Mouse (Mus musculus) stomach, postnatal 0 days (tissue): ENCODE measurements at regions not wholly inside any gene's neighbourhood (a gene's known extent, or its start where the extent isn't known, plus 50 kb on each side); places are given as distances from the start of the nearest gene placed in this dataset.

Experiments used
- ATAC-seq: fragments of 200-750 bp; cut with Nextera tagmentation; 2 replicates; pipeline ENCODE4 v1.8.0; 2017; ENCODE audit not compliant: low FRiP score, low TSS enrichment
- DNase-seq: peaks from one replicate; pipeline ENCODE4 v3.0.0-alpha.2; 2016; ENCODE audit warnings: low spot score
- H3K27ac ChIP-seq: fragments of 300-500 bp; sonication (generic); replicated peaks from 2 replicates; pipeline ENCODE4 v1.5.1; 2014; ENCODE audit warnings: mild to moderate bottlenecking, control low read depth
- H3K27me3 ChIP-seq: fragments of 300-500 bp; sonication (generic); 2 replicates; pipeline ENCODE4 v1.6.1; 2014; ENCODE audit warnings: low read length; ENCODE audit not compliant: control insufficient read depth, insufficient read depth
- H3K36me3 ChIP-seq: fragments of 300-500 bp; sonication (generic); 2 replicates; pipeline ENCODE4 v1.6.1; 2014; ENCODE audit warnings: low read length, mixed read lengths; ENCODE audit not compliant: control insufficient read depth, insufficient read depth
- H3K4me1 ChIP-seq: fragments of 300-500 bp; sonication (generic); replicated peaks from 2 replicates; pipeline ENCODE4 v1.6.1; 2014; ENCODE audit warnings: antibody characterized with exemption; ENCODE audit not compliant: control insufficient read depth, insufficient read depth
- H3K4me2 ChIP-seq: fragments of 300-500 bp; sonication (generic); replicated peaks from 2 replicates; pipeline ENCODE4 v1.6.1; 2014; ENCODE audit warnings: low read depth, mild to moderate bottlenecking, control low read depth, moderate library complexity
- H3K4me3 ChIP-seq: fragments of 300-500 bp; sonication (generic); 2 replicates; pipeline ENCODE4 v1.5.1; 2014; ENCODE audit warnings: low read depth, low read length, control low read depth
- H3K9ac ChIP-seq: fragments of 300-500 bp; sonication (generic); 2 replicates; pipeline ENCODE4 v1.6.1; 2014; ENCODE audit warnings: mild to moderate bottlenecking, low read length, control low read depth, mixed read lengths
- H3K9me3 ChIP-seq: fragments of 300-500 bp; sonication (generic); 2 replicates; pipeline ENCODE4 v1.6.1; 2016; ENCODE audit warnings: low read length; ENCODE audit not compliant: control insufficient read depth
- CTCF ChIP-seq: IDR thresholded peaks from 2 replicates; pipeline ENCODE4 v1.5.1; 2016; ENCODE audit warnings: antibody characterized with exemption, low read depth, mild to moderate bottlenecking, moderate library complexity
- EP300 ChIP-seq: optimal IDR thresholded peaks from 2 replicates; pipeline ENCODE3; 2016; ENCODE audit warnings: antibody characterized with exemption
- WGBS: fragments of 180-500 bp; shearing (Covaris S2); extraction: QIAGEN DNeasy Blood & Tissue Kit; methylation state at CpG from one replicate; pipeline ENCODE4 v1.1.7; 2014; 5-methylcytosine and 5-hydroxymethylcytosine counted together

- 73% methylated on average over 4 of the region's 4 CpGs for WGBS
- H3K4me1 ChIP-seq: no peaks in the 10 kb centered on the region
Observed at GRCm38 (mm10) chr3:61073806-61074205, 71.2 kb downstream of the P2ry1 start.

DNA sequence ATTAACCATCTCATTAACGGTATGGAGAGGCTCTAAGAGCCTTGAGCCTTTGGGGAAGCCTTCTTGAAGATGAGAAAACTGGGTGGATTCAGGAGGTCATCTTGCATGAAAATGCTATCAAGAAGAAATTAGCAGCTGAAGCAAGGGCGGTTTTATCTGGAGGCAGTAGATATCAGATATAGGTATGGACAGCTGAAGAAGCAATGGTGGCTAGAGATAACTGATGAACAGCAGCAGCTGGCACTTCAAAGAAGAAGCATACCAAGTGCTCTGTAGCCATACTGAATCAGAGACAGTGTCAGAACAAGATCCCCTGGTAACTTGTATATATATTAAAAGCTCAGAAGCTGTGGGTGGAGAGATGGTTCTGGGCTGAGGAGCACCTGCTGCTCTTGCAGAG is 73.2 kb downstream of the P2ry1 start:
- no peaks in the 10 kb centered on the region for H3K4me1 ChIP-seq
- no peak overlapping the region for H3K9ac ChIP-seq
- no peak overlapping the region for H3K27ac ChIP-seq
- H3K36me3 ChIP-seq: no peaks in the 10 kb centered on the region
- TF ChIP-seq CTCF: no peak
- DNase-seq (no peak), ATAC-seq (no peak)
- H3K4me3 ChIP-seq: no peak overlapping the region
- WGBS: 72% methylated on average over 2 of the region's 2 CpGs
- H3K9me3 ChIP-seq: no peaks in the 10 kb centered on the region
- H3K4me2 ChIP-seq: no peak overlapping the region
- H3K27me3 ChIP-seq: no peaks in the 10 kb centered on the region

More at GRCm38 (mm10) chr3:61073806-61074205, 71.2 kb downstream of the P2ry1 start:
- no peak overlapping the region for H3K9ac ChIP-seq
- H3K4me2 ChIP-seq: no peak overlapping the region
- no peak for TF ChIP-seq CTCF
- no peak for TF ChIP-seq EP300
- no peaks in the 10 kb centered on the region for H3K36me3 ChIP-seq
- ATAC-seq: no peak
- no peak overlapping the region for H3K27ac ChIP-seq
- no peaks in the 10 kb centered on the region for H3K9me3 ChIP-seq
- no peak overlapping the region for H3K4me3 ChIP-seq
- H3K27me3 ChIP-seq: no peaks in the 10 kb centered on the region
- DNase-seq: no peak

- DNase-seq (no peak), ATAC-seq (no peak)
- Histone ChIP-seq H3K27me3 (no peaks in the 10 kb centered on the region), H3K36me3 (no peaks in the 10 kb centered on the region), H3K9ac (no peak overlapping the region), H3K9me3 (no peaks in the 10 kb centered on the region), H3K4me2 (no peak overlapping the region), H3K27ac (no peak overlapping the region), H3K4me3 (no peak overlapping the region), H3K4me1 (no peaks in the 10 kb centered on the region)
- WGBS: 84% methylated on average over 1 of the region's 1 CpGs
- TF ChIP-seq CTCF (no peak), EP300 (no peak)
Observed at GRCm38 (mm10) chr3:61089931-61090330, 87.3 kb downstream of the P2ry1 start.

DNA sequence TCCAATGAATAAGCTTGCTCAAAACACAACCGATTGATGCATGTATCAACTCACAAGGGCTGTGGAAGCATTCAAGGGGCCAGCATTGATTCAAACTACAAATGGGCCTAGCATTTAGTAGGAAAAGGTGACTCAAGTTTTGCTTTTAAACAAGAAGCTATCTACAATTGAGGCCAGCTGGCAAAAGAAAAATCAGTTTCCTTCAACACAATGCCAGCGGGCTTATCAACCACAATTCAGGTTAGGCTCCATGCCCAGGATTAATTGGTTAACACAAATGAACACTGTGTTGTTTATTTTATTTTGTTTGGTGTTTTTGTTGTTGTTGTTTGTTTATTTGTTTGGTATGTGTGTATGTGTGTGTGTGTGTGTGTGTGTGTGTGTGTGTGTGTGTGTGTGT is 89.4 kb downstream of the P2ry1 start:
- H3K27me3 ChIP-seq: no peaks in the 10 kb centered on the region
- no peaks in the 10 kb centered on the region for H3K9me3 ChIP-seq
- 90% methylated on average over 2 of the region's 2 CpGs for WGBS

DNA sequence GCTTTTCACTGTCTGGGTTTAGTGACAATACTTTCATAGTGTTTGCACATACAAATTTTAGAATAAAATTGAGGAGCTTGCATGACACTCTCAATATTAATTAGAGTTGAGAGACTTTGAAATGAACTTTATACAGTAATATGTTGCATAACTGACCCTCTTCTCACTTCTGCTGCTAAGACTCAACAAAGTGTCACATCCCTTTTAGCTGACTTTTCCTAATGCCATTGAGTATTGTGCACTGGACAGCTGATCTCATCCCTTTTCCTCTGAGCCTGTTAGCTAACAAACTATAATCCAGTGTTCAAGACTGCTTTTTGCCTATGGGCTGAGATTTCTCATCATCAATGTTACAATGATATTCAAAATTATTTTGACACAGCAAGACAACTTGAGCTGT is 113.8 kb downstream of the P2ry1 start:
- no peaks in the 10 kb centered on the region for H3K4me1 ChIP-seq
- ATAC-seq (no peak), DNase-seq (no peak)
- no peaks in the 10 kb centered on the region for H3K27me3 ChIP-seq
- no peak overlapping the region for H3K9ac ChIP-seq
- H3K4me3 ChIP-seq: no peak overlapping the region
- no peak overlapping the region for H3K4me2 ChIP-seq
- H3K9me3 ChIP-seq: no peaks in the 10 kb centered on the region
- no peak overlapping the region for H3K27ac ChIP-seq
- TF ChIP-seq CTCF (no peak), EP300 (no peak)
- H3K36me3 ChIP-seq: no peaks in the 10 kb centered on the region

More for the DNA sequence above, 89.4 kb downstream of the P2ry1 start:
- ATAC-seq (no peak), DNase-seq (no peak)
- TF ChIP-seq EP300 (no peak), CTCF (no peak)
- H3K4me3 ChIP-seq: no peak overlapping the region
- H3K4me2 ChIP-seq: no peak overlapping the region
- H3K9ac ChIP-seq: no peak overlapping the region
- H3K4me1 ChIP-seq: no peaks in the 10 kb centered on the region
- no peaks in the 10 kb centered on the region for H3K36me3 ChIP-seq
- no peak overlapping the region for H3K27ac ChIP-seq

DNA sequence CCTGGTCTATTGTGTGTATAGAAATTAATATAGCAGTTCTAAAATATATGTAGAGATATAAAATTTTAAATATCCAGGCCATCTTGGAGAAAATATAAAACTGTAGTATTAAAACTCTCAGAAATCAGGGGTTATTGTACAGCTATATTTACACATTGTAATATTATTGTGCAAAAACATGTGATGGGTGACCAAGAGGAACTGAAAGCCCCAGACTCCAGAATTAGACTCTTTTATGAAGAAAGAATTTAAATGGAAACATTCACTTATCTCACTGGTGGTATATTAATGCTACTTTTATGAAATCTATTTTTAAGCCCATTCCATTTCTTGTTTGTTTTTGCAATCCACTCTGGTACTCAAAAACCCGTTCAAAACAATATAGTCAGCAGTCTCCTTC is 130.5 kb downstream of the P2ry1 start:
- no peaks in the 10 kb centered on the region for H3K27me3 ChIP-seq
- TF ChIP-seq EP300: no peak
- TF ChIP-seq CTCF: no peak
- H3K4me1 ChIP-seq: no peaks in the 10 kb centered on the region
- 16% methylated on average over 1 of the region's 1 CpGs for WGBS
- H3K4me3 ChIP-seq: no peak overlapping the region
- no peak overlapping the region for H3K4me2 ChIP-seq
- H3K27ac ChIP-seq: no peak overlapping the region
- H3K9ac ChIP-seq: no peak overlapping the region
- H3K9me3 ChIP-seq: no peaks in the 10 kb centered on the region
- no peak for DNase-seq
- no peak for ATAC-seq
- H3K36me3 ChIP-seq: no peaks in the 10 kb centered on the region

- H3K9me3 ChIP-seq: no peaks in the 10 kb centered on the region
- no peak overlapping the region for H3K27ac ChIP-seq
- no peak overlapping the region for H3K4me3 ChIP-seq
- H3K4me2 ChIP-seq: no peak overlapping the region
- no peaks in the 10 kb centered on the region for H3K27me3 ChIP-seq
- DNase-seq (no peak), ATAC-seq (no peak)
- TF ChIP-seq CTCF (no peak), EP300 (no peak)
- H3K4me1 ChIP-seq: no peaks in the 10 kb centered on the region
- WGBS: 72% methylated on average over 2 of the region's 2 CpGs
- no peak overlapping the region for H3K9ac ChIP-seq
- no peaks in the 10 kb centered on the region for H3K36me3 ChIP-seq
Observed at GRCm38 (mm10) chr3:61154087-61154486, 151.5 kb downstream of the P2ry1 start.
